Mouse (Mus musculus) limb, embryonic 14.5 days (tissue): ENCODE measurements around the gene Cant1. TPM values are rescaled to one million over a fixed set of nuclear protein-coding genes. Genes with fewer than 3 reads are reported as not detected.

Experiments
- ATAC-seq: fragments of 200-750 bp; cut with Nextera tagmentation; 2 replicates; pipeline ENCODE4 v1.8.0; 2017; ENCODE audit warnings: low read depth, moderate number of reproducible peaks, moderate TSS enrichment; ENCODE audit not compliant: low FRiP score
- DNase-seq: peaks from one replicate; pipeline ENCODE4 v3.0.0-alpha.2; 2015; ENCODE audit warnings: low spot score
- H3K27ac ChIP-seq: fragments of 300-500 bp; sonication (generic); replicated peaks from 2 replicates; pipeline ENCODE4 v1.5.1; 2014; ENCODE audit warnings: low read depth, mild to moderate bottlenecking, low read length, moderate library complexity, mixed read lengths
- H3K27me3 ChIP-seq: fragments of 300-500 bp; sonication (generic); 2 replicates; pipeline ENCODE4 v1.6.1; 2014; ENCODE audit warnings: low read length, mixed read lengths; ENCODE audit not compliant: control insufficient read depth, insufficient read depth
- H3K36me3 ChIP-seq: fragments of 300-500 bp; sonication (generic); 2 replicates; pipeline ENCODE4 v1.6.1; 2014; ENCODE audit warnings: mild to moderate bottlenecking, low read length, moderate library complexity, mixed read lengths; ENCODE audit not compliant: control insufficient read depth, insufficient read depth
- H3K4me1 ChIP-seq: fragments of 300-500 bp; sonication (generic); 2 replicates; pipeline ENCODE4 v1.6.1; 2014; ENCODE audit warnings: antibody characterized with exemption, low read length, mixed read lengths; ENCODE audit not compliant: control insufficient read depth, insufficient read depth
- H3K4me2 ChIP-seq: fragments of 300-500 bp; sonication (generic); replicated peaks from 2 replicates; pipeline ENCODE4 v1.6.1; 2014; ENCODE audit warnings: low read depth, mild to moderate bottlenecking, low read length, moderate library complexity; ENCODE audit not compliant: severe bottlenecking
- H3K4me3 ChIP-seq: fragments of 300-500 bp; sonication (generic); replicated peaks from 2 replicates; pipeline ENCODE4 v1.5.1; 2014; ENCODE audit warnings: low read length
- H3K9ac ChIP-seq: fragments of 300-500 bp; sonication (generic); 2 replicates; pipeline ENCODE4 v1.6.1; 2014; ENCODE audit warnings: mild to moderate bottlenecking, low read depth, low read length, moderate library complexity; ENCODE audit not compliant: severe bottlenecking
- H3K9me3 ChIP-seq: fragments of 300-500 bp; sonication (generic); 2 replicates; pipeline ENCODE4 v1.6.1; 2016; ENCODE audit warnings: low read length; ENCODE audit not compliant: control insufficient read depth
- POLR2A ChIP-seq: fragments of 200-500 bp; IDR thresholded peaks from 2 replicates; pipeline ENCODE4 v1.8.0; 2012; ENCODE audit warnings: inconsistent platforms, mild to moderate bottlenecking, moderate library complexity, borderline replicate concordance; ENCODE audit not compliant: insufficient read depth, insufficient read length; ENCODE audit errors: extremely low read depth
- WGBS: fragments of 180-500 bp; shearing (Covaris S2); extraction: QIAGEN DNeasy Blood & Tissue Kit; methylation state at CpG from one replicate; pipeline ENCODE4 v1.1.7; 2014; 5-methylcytosine and 5-hydroxymethylcytosine counted together
- polyA plus RNA-seq, 2 experiments: library from polyadenylated mRNA; depleted of rRNA in 1 of 2; stranded (reverse) in 1 of 2; unstranded in 1 of 2; fragments of >200 nt; fragmentation: Nextera tagmentation in 1 of 2; extraction: Ambion mirVana in 1 of 2; gene quantifications; 2 replicates each; pipeline versions ENCODE4 v1.2.1 to v1.2.3; 2012 to 2014

Gene Cant1
- polyA plus RNA-seq (2012; rRNA removed) (47.7 and 61.8 TPM in 2 replicates), polyA plus RNA-seq (2014; fragmentation: Nextera tagmentation; extraction: Ambion mirVana) (29.3 and 35.3 TPM in 2 replicates)

- ATAC-seq = peak; percentile 95
- peak within 1 kb of the TSS; percentile 90 for H3K4me2 ChIP-seq
- peak within 1 kb of the TSS; percentile 91 for H3K4me3 ChIP-seq
- DNase-seq = peak; percentile 98
- WGBS = under 1% methylated on average over 41 of the region's 50 CpGs
- no peaks in the 10 kb centered on the region for H3K9me3 ChIP-seq
- TF ChIP-seq POLR2A = peak; percentile 79; the same call in 1 of the 2 replicates
- peak within 1 kb of the TSS; percentile 92 for H3K9ac ChIP-seq
- H3K27ac ChIP-seq = peak within 1 kb of the TSS; percentile 59
- peaks cover 24% of the 10 kb centered on the region for H3K36me3 ChIP-seq
- no peaks in the 10 kb centered on the region for H3K27me3 ChIP-seq
- peaks cover 22% of the 10 kb centered on the region for H3K4me1 ChIP-seq
These were observed at the start of gene Cant1 for GRCm38 (mm10) chr11:118418834-118419504. Gene Cant1 (minus strand): TSS chr11:118419086.

GRCm38 (mm10) chr11:118467441-118468035, 48.7 kb upstream of the Cant1 start:
- Histone ChIP-seq H3K36me3 (no peaks in the 10 kb centered on the region), H3K9me3 (no peaks in the 10 kb centered on the region), H3K4me2 (no peak overlapping the region), H3K27me3 (no peaks in the 10 kb centered on the region), H3K9ac (no peak overlapping the region), H3K4me1 (no peaks in the 10 kb centered on the region; the same call in 1 of the 2 replicates), H3K27ac (no peak overlapping the region), H3K4me3 (no peak overlapping the region)
- DNase-seq (no peak), ATAC-seq (no peak)
- TF ChIP-seq POLR2A = no peak
- 71% methylated on average over 11 of the region's 11 CpGs for WGBS

- H3K4me3 ChIP-seq = no peak overlapping the region
- TF ChIP-seq POLR2A = no peak
- DNase-seq (no peak), ATAC-seq (no peak)
- H3K4me2 ChIP-seq = no peak overlapping the region
- H3K27ac ChIP-seq = no peak overlapping the region
- no peaks in the 10 kb centered on the region for H3K27me3 ChIP-seq
- H3K9me3 ChIP-seq = no peaks in the 10 kb centered on the region
- H3K36me3 ChIP-seq = no peaks in the 10 kb centered on the region
- H3K9ac ChIP-seq = no peak overlapping the region
- H3K4me1 ChIP-seq = no peaks in the 10 kb centered on the region; the same call in 1 of the 2 replicates
- WGBS = 68% methylated on average over 6 of the region's 6 CpGs
These were observed 41.4 kb upstream of the Cant1 start for GRCm38 (mm10) chr11:118460280-118460679.

GRCm38 (mm10) chr11:118459536-118459935, 40.6 kb upstream of the Cant1 start:
- no peaks in the 10 kb centered on the region for H3K9me3 ChIP-seq
- no peak overlapping the region for H3K27ac ChIP-seq
- H3K27me3 ChIP-seq = no peaks in the 10 kb centered on the region
- no peak overlapping the region for H3K4me2 ChIP-seq
- no peak overlapping the region for H3K9ac ChIP-seq
- WGBS = 70% methylated on average over 4 of the region's 4 CpGs
- DNase-seq (no peak), ATAC-seq (no peak)
- H3K4me1 ChIP-seq = no peaks in the 10 kb centered on the region; the same call in 1 of the 2 replicates
- H3K4me3 ChIP-seq = no peak overlapping the region
- H3K36me3 ChIP-seq = no peaks in the 10 kb centered on the region
- TF ChIP-seq POLR2A = no peak

- no peak overlapping the region for H3K9ac ChIP-seq
- ATAC-seq (peak; percentile 60; the same call in 1 of the 2 replicates), DNase-seq (no peak)
- no peaks in the 10 kb centered on the region for H3K4me1 ChIP-seq
- H3K4me3 ChIP-seq = no peak overlapping the region
- no peaks in the 10 kb centered on the region for H3K36me3 ChIP-seq
- H3K27me3 ChIP-seq = no peaks in the 10 kb centered on the region
- H3K4me2 ChIP-seq = no peak overlapping the region
- no peak overlapping the region for H3K27ac ChIP-seq
- no peaks in the 10 kb centered on the region for H3K9me3 ChIP-seq
- WGBS = 25% methylated on average over 8 of the region's 8 CpGs
- no peak for TF ChIP-seq POLR2A
These were observed 40.2 kb upstream of the Cant1 start for GRCm38 (mm10) chr11:118459051-118459450.
